Mouse (Mus musculus): ENCODE measurements around the gene Kctd8.
"Not testable (repeated sequence)": the region's sequence is repeated elsewhere in the genome, so short reads cannot be mapped to it uniquely, and the experiment has no call there.

The Kctd8 gene

GRCm38 (mm10) chr5:69340919-69341801 lies at the start of gene Kctd8:
Kctd8 (minus strand) TSS chr5:69341679.
- in situ Hi-C loops (cut with MboI; ENCODE audit: low pct_unique_long_range_greater_than_20kb in 1 of 2, low sequenced_read_pairs in 2 of 2, unreplicated experiment in 1 of 2), result loop anchor here in 1 of 2 experiments (25.0 kb wide), 1 partner anchor 171 kb away; no protein-coding TSS in a partner anchor

DNA sequence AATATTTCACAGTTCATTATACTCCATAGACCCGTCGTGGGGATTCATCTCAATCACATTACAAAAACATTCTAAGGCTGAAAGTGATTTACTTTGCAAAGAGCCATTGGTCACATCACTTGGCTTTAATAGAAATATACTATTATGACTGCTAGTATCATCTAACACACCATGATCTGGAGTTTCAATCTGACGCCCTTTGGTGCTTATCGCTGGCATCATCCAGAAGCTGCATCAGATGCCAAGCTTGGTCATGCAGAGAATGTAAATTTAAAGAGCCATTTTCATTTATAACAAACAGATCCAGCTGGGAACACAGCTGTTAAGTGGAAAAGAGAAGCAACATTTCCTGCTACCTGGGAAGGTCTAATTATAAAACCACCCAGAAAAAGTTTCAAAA lies 37.6 kb upstream of the Kctd8 start:
- in situ Hi-C loops (cut with MboI; ENCODE audit: low pct_unique_long_range_greater_than_20kb in 1 of 2, low sequenced_read_pairs in 2 of 2, unreplicated experiment in 1 of 2), result no loop called here

DNA sequence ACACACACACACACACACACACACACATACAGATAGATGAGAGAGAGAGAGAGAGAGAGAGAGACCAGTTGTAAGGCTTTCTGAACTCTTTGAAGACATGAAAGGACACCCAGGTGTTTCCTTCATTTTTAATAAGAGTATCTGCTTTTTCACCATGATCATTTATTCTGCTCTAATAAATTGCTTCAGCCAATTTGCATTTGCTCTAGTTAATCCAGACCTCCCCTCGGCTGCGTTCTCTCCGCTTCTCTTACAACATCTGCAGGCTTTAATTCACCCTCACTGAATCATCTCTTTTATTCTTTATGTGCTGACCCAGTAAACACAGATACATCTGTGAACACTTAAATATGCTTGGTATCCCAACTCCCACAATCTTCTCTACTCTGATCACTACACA lies 9.1 kb upstream of the Kctd8 start:
- in situ Hi-C loops (cut with MboI; ENCODE audit: low pct_unique_long_range_greater_than_20kb in 1 of 2, low sequenced_read_pairs in 2 of 2, unreplicated experiment in 1 of 2), result no loop called here

- in situ Hi-C loops (cut with MboI; ENCODE audit: low pct_unique_long_range_greater_than_20kb in 1 of 2, low sequenced_read_pairs in 2 of 2, unreplicated experiment in 1 of 2), result loop anchor here in 1 of 2 experiments (25.0 kb wide), 1 partner anchor 172 kb away; no protein-coding TSS in a partner anchor
These were observed 1.2 kb downstream of the Kctd8 start for GRCm38 (mm10) chr5:69340102-69340918.

GRCm38 (mm10) chr5:69339623-69339970 lies 1.9 kb downstream of the Kctd8 start:
- in situ Hi-C loops (cut with MboI; ENCODE audit: low pct_unique_long_range_greater_than_20kb in 1 of 2, low sequenced_read_pairs in 2 of 2, unreplicated experiment in 1 of 2), result loop anchor here in 1 of 2 experiments (25.0 kb wide), 1 partner anchor 173 kb away; no protein-coding TSS in a partner anchor

DNA sequence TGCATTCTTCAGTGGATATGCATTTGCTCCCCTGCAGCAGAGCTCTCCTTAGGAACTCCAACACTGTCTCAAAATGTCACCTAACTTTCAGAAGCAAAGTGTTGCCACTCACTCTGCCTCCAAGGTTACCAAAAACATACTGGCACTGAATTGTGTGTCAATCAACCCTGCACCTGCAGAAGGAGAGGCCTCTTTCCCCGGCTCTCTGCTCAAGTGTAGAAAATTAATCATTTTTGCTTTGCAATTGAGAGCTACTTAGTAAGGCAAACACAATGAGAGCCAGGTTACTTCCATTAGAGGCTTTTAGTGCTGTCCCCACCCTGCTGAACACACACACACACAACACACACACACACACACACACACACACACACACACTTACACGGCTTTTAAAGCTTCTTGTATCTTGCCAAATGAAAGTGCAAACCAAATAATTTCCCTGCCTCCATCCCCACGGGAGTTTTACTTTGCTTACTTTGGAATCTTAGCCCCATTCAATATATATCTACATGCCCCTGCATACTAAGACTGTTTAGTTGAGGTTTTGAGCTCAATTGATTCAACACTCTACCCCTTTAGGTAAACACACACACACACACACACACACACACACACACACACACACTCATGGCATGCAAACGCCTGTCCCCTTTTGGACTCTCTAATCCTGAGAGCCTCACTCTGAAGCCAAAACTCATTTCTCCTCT lies 2.4 kb downstream of the Kctd8 start:
- in situ Hi-C loops (cut with MboI; ENCODE audit: low pct_unique_long_range_greater_than_20kb in 1 of 2, low sequenced_read_pairs in 2 of 2, unreplicated experiment in 1 of 2), result loop anchor here in 1 of 2 experiments (25.0 kb wide), 1 partner anchor 173 kb away; no protein-coding TSS in a partner anchor

- in situ Hi-C loops (cut with MboI; ENCODE audit: low pct_unique_long_range_greater_than_20kb in 1 of 2, low sequenced_read_pairs in 2 of 2, unreplicated experiment in 1 of 2), result loop anchor here in 1 of 2 experiments (25.0 kb wide), 1 partner anchor 185 kb away; no protein-coding TSS in a partner anchor
These were observed 13.9 kb downstream of the Kctd8 start for GRCm38 (mm10) chr5:69327561-69327960.

- in situ Hi-C loops (cut with MboI; ENCODE audit: low pct_unique_long_range_greater_than_20kb in 1 of 2, low sequenced_read_pairs in 2 of 2, unreplicated experiment in 1 of 2), result loop anchor here in 1 of 2 experiments (25.0 kb wide), 1 partner anchor 188 kb away; no protein-coding TSS in a partner anchor
These were observed 16.8 kb downstream of the Kctd8 start for GRCm38 (mm10) chr5:69324566-69325230.

DNA sequence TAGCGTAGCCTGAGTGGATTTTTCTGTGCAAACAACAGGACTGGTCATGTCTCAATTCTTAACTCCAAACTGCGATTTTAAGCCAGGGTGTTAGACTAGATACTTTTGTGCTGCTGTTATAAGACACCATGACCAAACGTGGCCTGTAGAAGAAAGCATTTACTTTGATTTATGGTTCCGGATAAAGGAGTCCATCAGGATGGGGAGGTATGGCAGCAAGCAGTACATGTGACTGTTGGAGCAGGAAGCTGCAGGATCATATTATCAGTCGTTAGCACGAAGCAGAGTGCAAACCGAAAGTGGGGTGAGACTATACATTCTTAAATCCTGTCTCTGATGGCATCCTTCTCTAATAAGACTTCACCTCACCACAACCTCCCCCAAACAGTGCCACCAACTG lies 28.9 kb downstream of the Kctd8 start:
- in situ Hi-C loops (cut with MboI; ENCODE audit: low pct_unique_long_range_greater_than_20kb in 1 of 2, low sequenced_read_pairs in 2 of 2, unreplicated experiment in 1 of 2), result no loop called here

DNA sequence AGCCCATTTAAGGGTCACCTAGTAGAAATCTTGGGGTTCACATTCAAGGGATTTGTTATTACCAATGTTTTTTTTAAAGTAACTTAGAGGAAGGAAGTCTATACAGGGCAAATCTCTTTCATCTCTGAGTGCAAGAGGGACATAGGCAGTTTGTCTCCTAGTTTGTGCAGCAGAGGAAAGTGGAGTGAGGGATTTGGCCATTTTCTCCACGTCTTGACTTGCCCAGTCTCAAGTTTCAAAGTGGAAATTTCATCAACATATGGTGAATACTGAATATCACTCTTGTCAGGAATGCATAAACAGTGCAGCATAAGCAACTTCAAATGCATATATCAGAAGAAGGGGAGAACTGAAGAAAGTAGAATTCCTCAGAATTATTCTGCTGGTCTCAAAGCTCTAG lies 39.8 kb downstream of the Kctd8 start:
- in situ Hi-C loops (cut with MboI; ENCODE audit: low pct_unique_long_range_greater_than_20kb in 1 of 2, low sequenced_read_pairs in 2 of 2, unreplicated experiment in 1 of 2), result no loop called here

GRCm38 (mm10) chr5:69292353-69292752 lies 49.1 kb downstream of the Kctd8 start:
- in situ Hi-C loops (cut with MboI; ENCODE audit: low pct_unique_long_range_greater_than_20kb in 1 of 2, low sequenced_read_pairs in 2 of 2, unreplicated experiment in 1 of 2), result no loop called here

DNA sequence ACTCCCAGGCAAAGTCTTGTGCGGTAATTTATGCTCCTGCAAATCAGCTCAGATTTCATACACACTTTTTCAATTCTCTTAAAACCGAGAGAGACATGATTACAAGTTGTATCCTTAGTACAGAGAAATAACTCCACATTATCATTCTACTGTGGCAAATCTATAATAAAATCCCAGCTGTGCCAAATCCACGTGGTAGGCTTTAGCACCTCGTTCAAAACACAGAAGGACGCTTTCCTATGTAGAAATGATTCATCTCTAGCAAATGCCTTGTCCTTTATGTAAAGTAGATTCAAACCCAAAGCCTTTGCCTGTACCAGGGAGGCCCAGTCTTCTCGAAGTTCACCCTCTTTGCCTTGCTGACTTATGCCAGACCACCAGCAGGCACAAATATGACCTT lies 57.1 kb downstream of the Kctd8 start:
- in situ Hi-C loops (cut with MboI; ENCODE audit: low pct_unique_long_range_greater_than_20kb in 1 of 2, low sequenced_read_pairs in 2 of 2, unreplicated experiment in 1 of 2), result no loop called here

- in situ Hi-C loops (cut with MboI; ENCODE audit: low pct_unique_long_range_greater_than_20kb in 1 of 2, low sequenced_read_pairs in 2 of 2, unreplicated experiment in 1 of 2), result no loop called here
These were observed 89.1 kb downstream of the Kctd8 start for GRCm38 (mm10) chr5:69252366-69252765.

DNA sequence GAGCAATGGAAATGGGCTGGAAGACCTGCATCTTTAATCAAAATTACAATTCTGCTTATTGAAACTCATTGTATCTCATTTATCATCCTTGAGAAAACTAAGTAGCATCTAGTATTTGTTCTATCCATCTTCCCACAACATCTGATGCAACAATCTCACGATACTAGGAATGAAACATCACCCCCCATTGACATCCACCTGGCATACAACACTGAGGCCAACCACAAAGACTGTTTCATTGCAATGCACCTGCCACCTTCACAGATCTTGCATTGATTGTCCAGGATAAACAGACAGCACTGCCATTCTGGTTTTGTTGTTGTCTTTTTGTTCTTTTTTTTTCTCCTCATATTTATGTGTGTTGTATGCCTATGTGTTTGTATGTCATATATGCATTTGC lies 99.5 kb downstream of the Kctd8 start:
- in situ Hi-C loops (cut with MboI; ENCODE audit: low pct_unique_long_range_greater_than_20kb in 1 of 2, low sequenced_read_pairs in 2 of 2, unreplicated experiment in 1 of 2), result no loop called here

DNA sequence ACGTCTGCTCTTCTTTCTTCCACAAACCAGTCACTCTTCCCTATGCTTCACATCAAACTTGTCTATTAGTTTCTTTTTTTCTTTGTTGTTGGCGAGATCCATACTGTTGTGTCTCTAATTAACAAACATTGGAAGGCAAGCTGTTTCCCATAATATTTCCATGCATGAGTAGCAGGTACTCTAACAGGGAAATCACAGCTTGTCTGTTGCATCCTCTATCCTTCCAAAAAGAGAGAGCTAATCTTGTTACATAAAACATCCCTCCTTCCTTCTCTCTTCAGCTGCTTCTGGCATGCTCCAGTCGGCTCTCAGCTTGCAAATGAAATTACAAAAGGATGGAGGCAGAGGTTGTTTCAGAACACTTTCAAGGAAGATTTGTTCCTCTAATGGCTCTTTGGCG lies 107.9 kb downstream of the Kctd8 start:
- in situ Hi-C loops (cut with MboI; ENCODE audit: low pct_unique_long_range_greater_than_20kb in 1 of 2, low sequenced_read_pairs in 2 of 2, unreplicated experiment in 1 of 2), result no loop called here

GRCm38 (mm10) chr5:69231649-69232048 lies 109.8 kb downstream of the Kctd8 start:
- in situ Hi-C loops (cut with MboI; ENCODE audit: low pct_unique_long_range_greater_than_20kb in 1 of 2, low sequenced_read_pairs in 2 of 2, unreplicated experiment in 1 of 2), result not testable (repeated sequence)

DNA sequence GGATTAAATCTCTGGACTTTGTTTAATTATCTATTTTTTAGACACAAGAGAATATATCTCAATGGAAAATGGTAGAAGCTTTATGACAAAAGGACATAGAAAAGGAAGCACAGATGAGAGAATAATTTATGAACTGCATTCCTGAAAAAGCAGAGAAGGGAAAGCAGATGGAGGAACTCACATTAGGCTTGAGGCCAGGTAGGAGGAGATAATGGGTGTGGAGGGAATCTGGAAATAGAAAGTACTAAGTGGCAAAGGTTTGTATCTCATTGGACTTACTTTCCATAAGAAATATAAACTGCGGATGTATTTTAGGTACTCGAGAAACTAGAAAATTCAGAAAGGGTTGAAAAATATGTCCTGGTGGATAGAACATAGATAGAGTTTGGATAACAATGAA lies 114.3 kb downstream of the Kctd8 start:
- in situ Hi-C loops (cut with MboI; ENCODE audit: low pct_unique_long_range_greater_than_20kb in 1 of 2, low sequenced_read_pairs in 2 of 2, unreplicated experiment in 1 of 2), result no loop called here

DNA sequence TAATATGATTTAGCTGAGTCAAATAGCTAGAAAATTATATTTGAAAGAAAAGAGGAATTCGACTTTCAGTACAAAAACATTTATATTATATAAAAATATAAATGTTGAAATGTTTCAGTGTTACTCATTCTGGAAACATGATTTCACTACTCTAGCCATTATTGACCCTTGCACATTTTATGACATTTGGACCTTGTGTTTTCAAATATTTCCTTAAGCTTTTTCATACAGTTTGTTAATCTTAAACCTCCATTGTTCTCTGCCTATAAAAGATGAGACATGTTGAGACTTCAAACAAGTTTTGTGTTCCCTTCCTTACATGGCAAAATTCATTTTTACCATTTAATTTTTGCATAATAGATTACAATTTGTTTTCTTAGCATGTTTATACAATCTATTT lies 118.9 kb downstream of the Kctd8 start:
- in situ Hi-C loops (cut with MboI; ENCODE audit: low pct_unique_long_range_greater_than_20kb in 1 of 2, low sequenced_read_pairs in 2 of 2, unreplicated experiment in 1 of 2), result no loop called here
